Mouse (Mus musculus) limb, embryonic 14.5 days (tissue): ENCODE measurements around the gene Nfix. TPM values are rescaled to one million over a fixed set of nuclear protein-coding genes. Genes with fewer than 3 reads are reported as not detected.

Source experiments
- ATAC-seq: fragments of 200-750 bp; cut with Nextera tagmentation; 2 replicates; pipeline ENCODE4 v1.8.0; 2017; ENCODE audit warnings: low read depth, moderate number of reproducible peaks, moderate TSS enrichment; ENCODE audit not compliant: low FRiP score
- DNase-seq: peaks from one replicate; pipeline ENCODE4 v3.0.0-alpha.2; 2015; ENCODE audit warnings: low spot score
- H3K27ac ChIP-seq: fragments of 300-500 bp; sonication (generic); replicated peaks from 2 replicates; pipeline ENCODE4 v1.5.1; 2014; ENCODE audit warnings: low read depth, mild to moderate bottlenecking, low read length, moderate library complexity, mixed read lengths
- H3K27me3 ChIP-seq: fragments of 300-500 bp; sonication (generic); 2 replicates; pipeline ENCODE4 v1.6.1; 2014; ENCODE audit warnings: low read length, mixed read lengths; ENCODE audit not compliant: control insufficient read depth, insufficient read depth
- H3K36me3 ChIP-seq: fragments of 300-500 bp; sonication (generic); 2 replicates; pipeline ENCODE4 v1.6.1; 2014; ENCODE audit warnings: mild to moderate bottlenecking, low read length, moderate library complexity, mixed read lengths; ENCODE audit not compliant: control insufficient read depth, insufficient read depth
- H3K4me1 ChIP-seq: fragments of 300-500 bp; sonication (generic); 2 replicates; pipeline ENCODE4 v1.6.1; 2014; ENCODE audit warnings: antibody characterized with exemption, low read length, mixed read lengths; ENCODE audit not compliant: control insufficient read depth, insufficient read depth
- H3K4me2 ChIP-seq: fragments of 300-500 bp; sonication (generic); replicated peaks from 2 replicates; pipeline ENCODE4 v1.6.1; 2014; ENCODE audit warnings: low read depth, mild to moderate bottlenecking, low read length, moderate library complexity; ENCODE audit not compliant: severe bottlenecking
- H3K4me3 ChIP-seq: fragments of 300-500 bp; sonication (generic); replicated peaks from 2 replicates; pipeline ENCODE4 v1.5.1; 2014; ENCODE audit warnings: low read length
- H3K9ac ChIP-seq: fragments of 300-500 bp; sonication (generic); 2 replicates; pipeline ENCODE4 v1.6.1; 2014; ENCODE audit warnings: mild to moderate bottlenecking, low read depth, low read length, moderate library complexity; ENCODE audit not compliant: severe bottlenecking
- H3K9me3 ChIP-seq: fragments of 300-500 bp; sonication (generic); 2 replicates; pipeline ENCODE4 v1.6.1; 2016; ENCODE audit warnings: low read length; ENCODE audit not compliant: control insufficient read depth
- POLR2A ChIP-seq: fragments of 200-500 bp; IDR thresholded peaks from 2 replicates; pipeline ENCODE4 v1.8.0; 2012; ENCODE audit warnings: inconsistent platforms, mild to moderate bottlenecking, moderate library complexity, borderline replicate concordance; ENCODE audit not compliant: insufficient read depth, insufficient read length; ENCODE audit errors: extremely low read depth
- WGBS: fragments of 180-500 bp; shearing (Covaris S2); extraction: QIAGEN DNeasy Blood & Tissue Kit; methylation state at CpG from one replicate; pipeline ENCODE4 v1.1.7; 2014; 5-methylcytosine and 5-hydroxymethylcytosine counted together
- polyA plus RNA-seq, 2 experiments: library from polyadenylated mRNA; depleted of rRNA in 1 of 2; stranded (reverse) in 1 of 2; unstranded in 1 of 2; fragments of >200 nt; fragmentation: Nextera tagmentation in 1 of 2; extraction: Ambion mirVana in 1 of 2; gene quantifications; 2 replicates each; pipeline versions ENCODE4 v1.2.1 to v1.2.3; 2012 to 2014

Nfix gene
- polyA plus RNA-seq, 2 experiments, result 81.2 to 100 TPM

DNA sequence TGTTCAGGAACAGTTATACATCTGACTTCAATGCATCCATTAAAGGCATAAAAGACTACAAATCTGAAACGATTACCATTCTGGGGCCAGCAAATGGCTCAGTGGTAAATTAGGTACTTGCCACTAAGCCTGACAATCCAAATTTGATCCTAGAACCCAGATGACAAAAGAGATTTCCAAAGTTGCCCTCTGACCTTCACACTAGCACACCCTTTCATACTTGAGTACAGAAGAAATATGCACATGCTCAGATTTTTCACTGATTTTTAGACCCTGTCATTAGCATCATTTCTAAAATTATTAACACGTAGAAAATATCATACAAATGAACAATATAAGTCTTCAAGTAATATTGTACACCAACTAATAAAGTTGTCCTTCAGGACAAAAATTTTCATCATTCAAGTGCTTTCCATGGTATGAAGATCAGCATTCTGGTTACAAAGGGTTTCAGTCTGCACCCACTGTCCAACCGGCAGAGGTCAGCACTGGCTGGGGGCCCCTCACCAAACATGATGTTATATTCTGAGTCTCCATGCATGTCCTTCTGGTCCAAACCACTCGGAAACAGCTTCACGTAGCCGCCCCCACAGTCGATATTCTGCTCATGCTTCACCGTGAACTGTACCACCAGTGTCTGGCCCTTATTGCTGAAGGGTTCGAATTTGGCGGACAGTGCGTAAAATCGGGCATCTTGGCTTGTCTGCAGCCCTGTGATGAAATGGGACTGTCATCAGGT is 45.4 kb upstream of the Nfix start:
- Histone ChIP-seq H3K9me3 (no peaks in the 10 kb centered on the region), H3K36me3 (peaks cover 49% of the 10 kb centered on the region), H3K27me3 (no peaks in the 10 kb centered on the region), H3K9ac (peak overlapping the region; percentile 92), H3K27ac (no peak overlapping the region), H3K4me2 (peak overlapping the region; percentile 65), H3K4me1 (peaks cover 20% of the 10 kb centered on the region; the same call in 1 of the 2 replicates), H3K4me3 (peak overlapping the region; percentile 79)
- no peak for TF ChIP-seq POLR2A
- DNase-seq, result no peak
- 12% methylated on average over 12 of the region's 12 CpGs for WGBS
- ATAC-seq, result no peak

DNA sequence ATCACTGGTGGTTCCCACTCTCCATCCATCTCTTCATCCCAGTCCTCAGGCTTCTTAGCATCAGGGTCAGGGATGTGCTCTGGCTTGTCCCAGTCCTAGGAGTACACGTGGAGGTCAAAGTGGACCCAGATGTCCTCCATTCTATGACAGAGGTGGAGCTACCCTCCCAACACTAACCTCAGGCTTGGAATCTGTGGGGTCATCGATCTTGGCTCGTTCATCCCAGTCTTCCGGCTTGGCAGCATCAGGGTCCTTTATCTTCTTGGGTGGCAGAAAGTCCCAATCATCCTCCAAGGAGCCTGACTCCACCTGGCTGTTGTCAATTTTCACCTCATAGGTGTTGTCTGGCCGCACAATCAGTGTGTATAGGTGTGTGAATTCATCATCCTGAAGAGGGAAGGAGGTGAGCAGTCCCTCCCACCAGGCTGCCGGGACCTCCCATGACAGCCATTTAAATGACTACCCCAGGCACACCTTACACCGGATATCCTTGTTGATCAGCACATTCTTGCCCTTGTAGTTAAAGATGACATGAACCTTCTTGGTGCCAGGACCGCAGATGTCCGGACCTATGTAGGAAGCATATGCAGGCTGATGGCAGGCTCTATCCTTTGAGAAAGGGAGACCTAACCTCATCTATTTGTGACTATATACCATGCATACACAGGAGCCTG is 44.4 kb upstream of the Nfix start:
- no peaks in the 10 kb centered on the region for H3K27me3 ChIP-seq
- H3K9me3 ChIP-seq, result no peaks in the 10 kb centered on the region
- peak overlapping the region; percentile 79 for H3K4me3 ChIP-seq
- WGBS, result 80% methylated on average over 9 of the region's 9 CpGs
- H3K36me3 ChIP-seq, result peaks cover 49% of the 10 kb centered on the region
- no peak for TF ChIP-seq POLR2A
- peaks cover 22% of the 10 kb centered on the region; the same call in 1 of the 2 replicates for H3K4me1 ChIP-seq
- DNase-seq (no peak), ATAC-seq (no peak)
- peak overlapping the region; percentile 92 for H3K9ac ChIP-seq
- peak overlapping the region; percentile 65 for H3K4me2 ChIP-seq
- H3K27ac ChIP-seq, result no peak overlapping the region

DNA sequence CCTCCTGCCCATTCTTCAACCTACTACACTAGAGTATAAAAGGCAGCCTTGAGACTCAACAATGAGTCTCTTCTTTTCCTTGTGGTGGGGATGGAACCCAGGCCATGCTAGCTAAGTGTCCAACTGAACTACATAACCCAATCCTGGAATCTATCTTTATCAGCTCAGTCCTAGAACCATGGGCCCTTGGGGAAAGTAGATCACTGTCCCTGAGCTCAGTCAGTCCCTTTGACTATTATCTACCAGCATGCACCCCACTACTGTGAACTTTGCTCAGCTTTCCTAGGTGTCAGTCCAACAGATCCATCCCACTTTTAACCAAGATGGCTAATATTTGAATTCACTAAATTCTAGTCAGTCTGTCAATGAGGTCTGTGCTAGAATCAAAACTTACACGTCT is 41.4 kb upstream of the Nfix start:
- Histone ChIP-seq H3K4me3 (no peak overlapping the region), H3K27ac (no peak overlapping the region), H3K4me1 (peaks cover 24% of the 10 kb centered on the region; the same call in 1 of the 2 replicates), H3K36me3 (peaks cover 74% of the 10 kb centered on the region), H3K9ac (no peak overlapping the region), H3K27me3 (no peaks in the 10 kb centered on the region), H3K9me3 (no peaks in the 10 kb centered on the region), H3K4me2 (no peak overlapping the region)
- 72% methylated on average over 1 of the region's 1 CpGs for WGBS
- no peak for ATAC-seq
- DNase-seq, result no peak
- TF ChIP-seq POLR2A, result no peak

DNA sequence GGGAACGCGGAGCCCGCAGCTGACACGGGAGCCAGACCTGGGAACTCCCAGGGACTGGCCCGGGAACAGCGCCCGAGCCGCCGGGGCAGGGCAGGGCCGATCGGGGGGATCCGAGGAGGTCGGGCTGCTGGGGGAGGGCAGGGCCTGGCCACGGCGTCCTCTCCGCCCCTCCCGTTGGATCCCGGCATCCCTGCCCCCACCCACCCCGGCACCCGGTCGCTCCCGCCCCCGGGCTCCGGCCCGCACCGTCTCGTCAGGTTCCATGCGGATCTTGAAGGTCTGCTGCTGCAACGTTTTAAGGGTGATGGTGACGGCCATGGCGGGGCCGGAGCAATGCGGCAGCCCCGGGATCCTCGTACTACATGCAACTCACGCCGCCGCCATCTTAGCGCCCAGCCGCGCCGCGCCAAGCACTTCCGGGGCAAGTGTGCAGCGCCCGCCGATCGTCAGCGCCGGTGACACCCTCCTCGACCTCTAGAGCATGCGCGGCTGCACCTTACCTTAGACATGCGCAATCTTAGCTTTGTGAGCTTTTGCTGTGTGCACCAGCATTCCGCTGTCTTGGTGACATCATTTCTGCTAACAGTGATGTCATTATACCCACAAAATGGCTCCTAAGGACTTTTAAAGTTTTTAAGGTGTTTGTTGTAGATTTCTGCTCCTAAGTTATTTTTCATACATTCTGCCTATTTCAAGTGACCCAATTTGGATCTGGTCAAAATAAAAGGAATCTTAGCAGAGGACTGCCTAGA is 40.3 kb upstream of the Nfix start, which contains the start of gene Rad23a:
Gene Rad23a (minus strand): TSS at position 418 of the 752 bp plus-strand sequence.
- H3K9ac ChIP-seq, result peak within 1 kb of the TSS; percentile 86
- no peaks in the 10 kb centered on the region for H3K9me3 ChIP-seq
- peaks cover 81% of the 10 kb centered on the region for H3K36me3 ChIP-seq
- DNase-seq, result peak; percentile 95
- peak within 1 kb of the TSS; percentile 83 for H3K27ac ChIP-seq
- H3K4me1 ChIP-seq, result peaks cover 24% of the 10 kb centered on the region; the same call in 1 of the 2 replicates
- WGBS, result 0% methylated on average over 37 of the region's 55 CpGs
- H3K4me3 ChIP-seq, result peak within 1 kb of the TSS; percentile 83
- peak within 1 kb of the TSS; percentile 59 for H3K4me2 ChIP-seq
- no peaks in the 10 kb centered on the region for H3K27me3 ChIP-seq
- peak; percentile 92 for ATAC-seq
- peak; percentile 87; the same call in 1 of the 2 replicates for TF ChIP-seq POLR2A

- H3K4me1 ChIP-seq, result peaks cover 18% of the 10 kb centered on the region; the same call in 1 of the 2 replicates
- DNase-seq (no peak), ATAC-seq (no peak)
- H3K9me3 ChIP-seq, result no peaks in the 10 kb centered on the region
- H3K4me2 ChIP-seq, result peak overlapping the region; percentile 59
- peaks cover 80% of the 10 kb centered on the region for H3K36me3 ChIP-seq
- peak overlapping the region; percentile 86 for H3K9ac ChIP-seq
- peak overlapping the region; percentile 83 for H3K27ac ChIP-seq
- TF ChIP-seq POLR2A, result no peak
- WGBS, result 4% methylated on average over 7 of the region's 7 CpGs
- H3K4me3 ChIP-seq, result peak overlapping the region; percentile 83
- H3K27me3 ChIP-seq, result no peaks in the 10 kb centered on the region
Observed at GRCm38 (mm10) chr8:84839875-84840247, 39.7 kb upstream of the Nfix start.
